Mouse (Mus musculus): Measurements from ENCODE around the gene Acacb.

- no peak for TF ChIP-seq GATA1 (IDR thresholded peaks at IDR 0.05; ENCODE audit: borderline replicate concordance, low read length)
- no peak for TF ChIP-seq FLI1 (IDR thresholded peaks at IDR 0.05; ENCODE audit: low read length)
These were observed 16.7 kb upstream of the Acacb start for GRCm38 (mm10) chr5:114129550-114130210.
